Mouse (Mus musculus) bone marrow, adult 2 months (tissue): Measurements from ENCODE around the gene Fdxacb1.

Source experiments
- CTCF ChIP-seq: fragments of 200-500 bp; IDR thresholded peaks from 2 replicates; pipeline ENCODE4 v1.5.1; 2011; ENCODE audit warnings: low read length, control low read depth; ENCODE audit not compliant: control insufficient read depth, insufficient read depth
- POLR2A ChIP-seq: fragments of 200-500 bp; IDR thresholded peaks from 2 replicates; pipeline ENCODE4 v1.6.1; 2011; ENCODE audit warnings: low read depth, mild to moderate bottlenecking, control low read depth, low read length, borderline replicate concordance; ENCODE audit not compliant: control insufficient read depth

DNA sequence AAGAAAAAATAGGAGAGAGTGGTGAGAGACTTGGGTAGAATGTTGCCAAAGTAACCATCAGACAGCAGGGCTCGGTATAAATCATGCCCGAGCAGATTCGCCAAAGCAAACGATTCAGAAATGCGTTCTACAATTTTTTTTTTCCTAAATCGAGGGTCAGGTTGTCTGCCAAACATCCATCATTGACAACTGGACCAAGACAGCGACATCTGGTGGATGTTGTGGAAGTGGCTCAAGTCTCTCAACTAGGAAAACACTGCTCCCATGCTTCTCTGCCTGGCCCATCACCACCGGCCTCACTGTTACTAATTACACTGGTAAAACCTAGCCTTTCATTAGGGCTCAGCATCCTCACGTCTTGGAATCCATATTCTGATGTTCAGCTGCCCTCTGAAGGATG is 33.0 kb upstream of the Fdxacb1 start:
- TF ChIP-seq CTCF = peak; percentile 52
- TF ChIP-seq POLR2A = no peak
